Mouse (Mus musculus) MEL (cell line): ENCODE measurements at regions not wholly inside any gene's neighbourhood (a gene's known extent, or its start where the extent isn't known, plus 50 kb on each side); places are given as distances from the start of the nearest gene placed in this dataset.
"Not testable (repeated sequence)": the region's sequence is repeated elsewhere in the genome, so short reads cannot be mapped to it uniquely, and the experiment has no call there.

ENCODE experiments used
- DNase-seq: peaks from one replicate; pipeline ENCODE4 v3.0.0; 2011; ENCODE audit warnings: low read depth, low spot score
- H3K27ac ChIP-seq: 2 replicates; pipeline ENCODE4 v1.5.1; 2012; ENCODE audit warnings: low read depth, mild to moderate bottlenecking, control low read depth, low read length, moderate library complexity; ENCODE audit not compliant: control insufficient read depth
- H3K27me3 ChIP-seq, 2 experiments: fragments of 150-350 bp in 1 of 2; sonication (generic) in 1 of 2; 2 replicates each; pipeline ENCODE4 v1.6.1; 2012; ENCODE audit warnings: low read length in 2 of 2, mild to moderate bottlenecking in 2 of 2, improper control_type of control experiment in 1 of 2, moderate library complexity in 1 of 2; ENCODE audit not compliant: insufficient read depth in 2 of 2, control insufficient read depth in 1 of 2
- H3K36me3 ChIP-seq, 2 experiments: 2 replicates each; pipeline ENCODE4 v1.6.1; 2012 to 2014; ENCODE audit warnings: low read length in 2 of 2, improper control_type of control experiment in 1 of 2, inconsistent platforms in 1 of 2, mild to moderate bottlenecking in 1 of 2; ENCODE audit not compliant: insufficient read depth in 2 of 2, control insufficient read depth in 1 of 2
- H3K4me1 ChIP-seq, 2 experiments: fragments of 150-350 bp in 1 of 2; sonication (generic) in 1 of 2; 2 replicates each; pipeline ENCODE4 v1.6.1; 2012; ENCODE audit warnings: low read length in 2 of 2, improper control_type of control experiment in 1 of 2, mild to moderate bottlenecking in 1 of 2; ENCODE audit not compliant: insufficient read depth in 2 of 2, control insufficient read depth in 1 of 2
- H3K4me3 ChIP-seq, 2 experiments: fragments of 150-350 bp in 1 of 2; sonication (generic) in 1 of 2; 2 replicates each; pipeline ENCODE4 v1.5.1; 2012; ENCODE audit warnings: low read depth in 2 of 2, low read length in 2 of 2, mild to moderate bottlenecking in 2 of 2, moderate library complexity in 2 of 2, control low read depth in 1 of 2, improper control_type of control experiment in 1 of 2; ENCODE audit not compliant: control insufficient read depth in 1 of 2, insufficient read depth in 1 of 2
- H3K79me2 ChIP-seq: 2 replicates; pipeline ENCODE4 v1.6.1; 2012; ENCODE audit warnings: mild to moderate bottlenecking, low read length, moderate library complexity; ENCODE audit not compliant: control insufficient read depth, poor library complexity, insufficient read depth
- H3K9ac ChIP-seq: 2 replicates; pipeline ENCODE4 v1.6.1; 2012; ENCODE audit warnings: low read depth, mild to moderate bottlenecking, control low read depth, low read length, moderate library complexity; ENCODE audit not compliant: control insufficient read depth, poor library complexity, severe bottlenecking
- H3K9me3 ChIP-seq: fragments of 150-350 bp; sonication (generic); replicated peaks from 2 replicates; pipeline ENCODE4 v1.6.1; 2012; ENCODE audit warnings: mild to moderate bottlenecking, low read length, improper control_type of control experiment, moderate library complexity; ENCODE audit not compliant: insufficient read depth
- CTCF ChIP-seq, 3 experiments: IDR thresholded peaks in 2 of 3; conservative IDR thresholded peaks in 1 of 3; 2 replicates each; pipeline ENCODE4 v1.5.1; 2011 to 2012; ENCODE audit warnings: low read length in 3 of 3, low read depth in 2 of 3, mild to moderate bottlenecking in 2 of 3, improper control_type of control experiment in 1 of 3, inconsistent platforms in 1 of 3, mixed read lengths in 1 of 3, moderate library complexity in 1 of 3; ENCODE audit not compliant: control insufficient read depth in 1 of 3, insufficient read depth in 1 of 3, poor library complexity in 1 of 3, severe bottlenecking in 1 of 3
- ELF1 ChIP-seq: IDR thresholded peaks from 2 replicates; pipeline ENCODE4 v1.6.1; 2014; ENCODE audit warnings: low read depth, mild to moderate bottlenecking, inconsistent platforms, low read length, improper control_type of control experiment, moderate library complexity
- ETS1 ChIP-seq: IDR thresholded peaks from 2 replicates; pipeline ENCODE4 v1.6.1; 2012; ENCODE audit warnings: low read depth, mild to moderate bottlenecking, inconsistent platforms, low read length, improper control_type of control experiment, moderate library complexity
- GABPA ChIP-seq: IDR thresholded peaks from 2 replicates; pipeline ENCODE4 v1.6.1; 2012; ENCODE audit warnings: low read depth, mild to moderate bottlenecking, inconsistent platforms, low read length, improper control_type of control experiment, moderate library complexity
- GATA1 ChIP-seq: IDR thresholded peaks from 2 replicates; pipeline ENCODE4 v1.6.1; 2011; ENCODE audit warnings: low read depth, low read length, improper control_type of control experiment
- HCFC1 ChIP-seq: IDR thresholded peaks from 2 replicates; pipeline ENCODE4 v1.6.1; 2012; ENCODE audit warnings: low read depth, mild to moderate bottlenecking, inconsistent platforms, low read length, improper control_type of control experiment, moderate library complexity
- JUND ChIP-seq: IDR thresholded peaks from 2 replicates; pipeline ENCODE4 v1.6.1; 2011; ENCODE audit warnings: low read depth, mild to moderate bottlenecking, improper control_type of control experiment, low read length
- KAT2A ChIP-seq: conservative IDR thresholded peaks from 2 replicates; pipeline ENCODE4 v1.6.1; 2012; ENCODE audit warnings: low read depth, low read length, improper control_type of control experiment, inconsistent platforms
- MAX ChIP-seq: IDR thresholded peaks from 2 replicates; pipeline ENCODE4 v1.6.1; 2011; ENCODE audit warnings: low read length, improper control_type of control experiment
- MXI1 ChIP-seq: IDR thresholded peaks from 2 replicates; pipeline ENCODE4 v1.6.1; 2011; ENCODE audit warnings: mild to moderate bottlenecking, low read depth, low read length, improper control_type of control experiment
- MYC ChIP-seq: IDR thresholded peaks from 2 replicates; pipeline ENCODE4 v1.6.1; 2011; ENCODE audit warnings: low read depth, mild to moderate bottlenecking, low read length, improper control_type of control experiment, moderate library complexity
- POLR2AphosphoS2 ChIP-seq: IDR thresholded peaks from 2 replicates; pipeline ENCODE4 v1.6.1; 2011; ENCODE audit warnings: low read length, improper control_type of control experiment
- RAD21 ChIP-seq: IDR thresholded peaks from 2 replicates; pipeline ENCODE4 v1.6.1; 2011; ENCODE audit warnings: mild to moderate bottlenecking, low read depth, low read length, improper control_type of control experiment
- RCOR1 ChIP-seq: IDR thresholded peaks from 2 replicates; pipeline ENCODE4 v1.6.1; 2012; ENCODE audit warnings: low read depth, mild to moderate bottlenecking, inconsistent platforms, low read length, improper control_type of control experiment
- USF2 ChIP-seq, 2 experiments: IDR thresholded peaks; 2 replicates each; pipeline ENCODE4 v1.6.1; 2011 to 2012; ENCODE audit warnings: improper control_type of control experiment in 2 of 2, low read length in 2 of 2, borderline replicate concordance in 1 of 2, inconsistent platforms in 1 of 2, low read depth in 1 of 2, mild to moderate bottlenecking in 1 of 2; ENCODE audit not compliant: insufficient read depth in 1 of 2
- ZC3H11A ChIP-seq: IDR thresholded peaks from 2 replicates; pipeline ENCODE4 v1.6.1; 2012; ENCODE audit warnings: low read depth, mild to moderate bottlenecking, inconsistent platforms, low read length, improper control_type of control experiment

- H3K9me3 ChIP-seq: no peaks in the 10 kb centered on the region
- no peak for DNase-seq
- no peaks in the 10 kb centered on the region for H3K27me3 ChIP-seq
- peaks cover 0 to 18% of the 10 kb centered on the region in 2 experiments; a peak in 3 of 4 replicates for H3K4me1 ChIP-seq
- no peaks in the 10 kb centered on the region for H3K79me2 ChIP-seq
- peaks cover 0 to 6% of the 10 kb centered on the region in 2 experiments; a peak in 2 of 4 replicates for H3K36me3 ChIP-seq
- no peak overlapping the region for H3K4me3 ChIP-seq
- no peak overlapping the region for H3K9ac ChIP-seq
- TF ChIP-seq MYC (no peak), ETS1 (no peak), MXI1 (no peak), GABPA (no peak), RAD21 (no peak), KAT2A (no peak), POLR2AphosphoS2 (no peak), MAX (no peak), ZC3H11A (no peak), CTCF (IDR thresholded peaks at IDR 0.05 in 2 of 3, conservative IDR thresholded peaks at IDR 0.05 in 1 of 3; ENCODE audit: control insufficient read depth in 1 of 3, insufficient read depth in 1 of 3, low read depth in 2 of 3, low read length in 3 of 3, poor library complexity in 1 of 3, severe bottlenecking in 1 of 3) (no peak), JUND (no peak), ELF1 (no peak), USF2 (IDR thresholded peaks at IDR 0.05; ENCODE audit: borderline replicate concordance in 1 of 2, insufficient read depth in 1 of 2, low read depth in 1 of 2, low read length in 2 of 2) (no peak), HCFC1 (no peak), RCOR1 (no peak), GATA1 (no peak)
- no peak overlapping the region for H3K27ac ChIP-seq
Observed at GRCm38 (mm10) chrX:12315658-12316057, 155.5 kb upstream of the Bcor start.

GRCm38 (mm10) chrX:12317488-12317887 lies 157.3 kb upstream of the Bcor start:
- not testable (repeated sequence) for H3K79me2 ChIP-seq, H3K4me3 ChIP-seq, DNase-seq, H3K27ac ChIP-seq, H3K9ac ChIP-seq, H3K27me3 ChIP-seq, H3K36me3 ChIP-seq, H3K9me3 ChIP-seq
- H3K4me1 ChIP-seq: peaks cover 0 to 11% of the 10 kb centered on the region in 2 experiments; a peak in 3 of 4 replicates
